Mouse (Mus musculus) ES-E14 (cell line): ENCODE results near the gene Shld2. TPM values are rescaled to one million over a fixed set of nuclear protein-coding genes. Genes with fewer than 3 reads are reported as not detected.

Source experiments
- DNase-seq: peaks from one replicate; pipeline ENCODE4 v3.0.0-alpha.2; 2013; ENCODE audit warnings: low read depth, low spot score
- H3K27ac ChIP-seq: 2 replicates; pipeline ENCODE4 v1.5.1; 2012; ENCODE audit warnings: low read depth, mild to moderate bottlenecking, low read length, moderate library complexity, mixed read lengths; ENCODE audit not compliant: poor library complexity, insufficient read depth, severe bottlenecking
- H3K36me3 ChIP-seq: 2 replicates; pipeline ENCODE4 v1.6.1; 2012; ENCODE audit warnings: mild to moderate bottlenecking, low read length, moderate library complexity, mixed read lengths; ENCODE audit not compliant: control insufficient read depth, poor library complexity, insufficient read depth, severe bottlenecking
- H3K4me1 ChIP-seq, 2 experiments: fragments of 150-350 bp in 1 of 2; sonication (generic) in 1 of 2; 2 replicates each; pipeline ENCODE4 v1.6.1; 2012; ENCODE audit warnings: low read length in 2 of 2, mild to moderate bottlenecking in 1 of 2, mixed read lengths in 1 of 2; ENCODE audit not compliant: control insufficient read depth in 2 of 2, insufficient read depth in 2 of 2, poor library complexity in 1 of 2
- H3K4me3 ChIP-seq, 2 experiments: fragments of 150-350 bp in 1 of 2; sonication (generic) in 1 of 2; 2 replicates each; pipeline ENCODE4 v1.5.1; 2012; ENCODE audit warnings: low read length in 2 of 2, low read depth in 1 of 2, mild to moderate bottlenecking in 1 of 2, mixed read lengths in 1 of 2; ENCODE audit not compliant: insufficient read depth in 1 of 2, poor library complexity in 1 of 2, severe bottlenecking in 1 of 2
- H3K9ac ChIP-seq: 2 replicates; pipeline ENCODE4 v1.6.1; 2012; ENCODE audit warnings: low read depth, mild to moderate bottlenecking, low read length, mixed read lengths; ENCODE audit not compliant: poor library complexity, insufficient read depth, severe bottlenecking
- H3K9me3 ChIP-seq: fragments of 150-350 bp; sonication (generic); 2 replicates; pipeline ENCODE4 v1.6.1; 2012; ENCODE audit warnings: low read depth, mild to moderate bottlenecking, low read length; ENCODE audit not compliant: control insufficient read depth, insufficient read depth
- CHD2 ChIP-seq: IDR thresholded peaks from 2 replicates; pipeline ENCODE4 v1.6.1; 2014; ENCODE audit warnings: mild to moderate bottlenecking, low read depth, low read length, inconsistent platforms
- HCFC1 ChIP-seq: IDR thresholded peaks from 2 replicates; pipeline ENCODE4 v1.6.1; 2012; ENCODE audit warnings: low read length, inconsistent platforms, borderline replicate concordance; ENCODE audit not compliant: insufficient read depth
- MAFK ChIP-seq: IDR thresholded peaks from 2 replicates; pipeline ENCODE4 v1.6.1; 2014; ENCODE audit warnings: mild to moderate bottlenecking, low read depth, low read length, inconsistent platforms; ENCODE audit not compliant: insufficient read depth
- ZC3H11A ChIP-seq: IDR thresholded peaks from 2 replicates; pipeline ENCODE4 v1.6.1; 2012; ENCODE audit warnings: low read depth, mild to moderate bottlenecking, inconsistent platforms, low read length, borderline replicate concordance
- ZNF384 ChIP-seq: IDR thresholded peaks from 2 replicates; pipeline ENCODE4 v1.6.1; 2012; ENCODE audit warnings: low read depth, low read length, inconsistent platforms
- in situ Hi-C, 2 experiments: fragments of 600-800 bp; cut with MboI; formaldehyde crosslinking; loops; one replicate each; pipeline ENCODE4 v1.15.1; 2025; ENCODE audit warnings: low sequenced_read_pairs in 2 of 2, inconsistent platforms in 1 of 2; ENCODE audit not compliant: unreplicated experiment in 2 of 2
- total RNA-seq: library from RNA; depleted of rRNA; stranded (reverse); fragments of 300-350 nt; gene quantifications from 2 replicates; pipeline ENCODE4 v1.2.3, GENCODE M21; 2012

Gene Shld2
- total RNA-seq, 1 experiment, result 10.8 TPM

- Histone ChIP-seq H3K4me3 (peak overlapping the region in 1 of 2 experiments; percentile 14; a peak in 1 of 4 replicates), H3K4me1 (peaks cover 22 to 58% of the 10 kb centered on the region in 2 experiments), H3K9ac (peak overlapping the region; percentile 72; the same call in 1 of the 2 replicates), H3K27ac (peak overlapping the region; percentile 72; the same call in 1 of the 2 replicates), H3K9me3 (no peaks in the 10 kb centered on the region), H3K36me3 (peaks cover 3% of the 10 kb centered on the region; the same call in 1 of the 2 replicates)
- no peak for DNase-seq
- TF ChIP-seq HCFC1, result no peak
- TF ChIP-seq MAFK, result no peak
- TF ChIP-seq ZC3H11A, result no peak
- TF ChIP-seq ZNF384, result no peak
- no peak for TF ChIP-seq CHD2
- in situ Hi-C loops, result no loop called here
Observed at GRCm38 (mm10) chr14:34354456-34354855, 44.2 kb upstream of the Shld2 start.

DNA sequence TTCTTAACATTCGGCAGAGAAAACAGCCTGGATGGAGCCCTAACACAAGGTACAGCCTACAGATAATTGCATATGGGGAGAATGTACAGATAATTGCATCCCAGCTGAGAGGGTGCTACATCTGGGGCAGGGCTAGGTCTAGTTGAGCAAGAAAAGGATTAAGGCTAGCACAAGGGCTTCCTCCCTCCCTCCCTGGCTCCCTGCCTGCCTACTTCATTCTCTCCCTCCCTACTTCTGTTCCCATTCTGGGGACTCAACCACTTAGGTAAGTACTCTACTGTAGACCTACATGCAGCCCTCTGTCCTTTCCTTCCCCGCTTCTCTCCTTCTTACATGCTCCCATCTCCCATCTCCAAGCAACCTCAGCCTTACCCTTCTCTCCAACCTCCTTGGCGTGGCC is 43.0 kb upstream of the Shld2 start:
- Histone ChIP-seq H3K36me3 (peaks cover 3% of the 10 kb centered on the region; the same call in 1 of the 2 replicates), H3K4me1 (peaks cover 15 to 53% of the 10 kb centered on the region in 2 experiments), H3K9me3 (no peaks in the 10 kb centered on the region), H3K27ac (peak overlapping the region; percentile 65; the same call in 1 of the 2 replicates), H3K9ac (peak overlapping the region; percentile 50; the same call in 1 of the 2 replicates), H3K4me3 (peak overlapping the region in 1 of 2 experiments; percentile 42; a peak in 1 of 4 replicates)
- in situ Hi-C loops, result no loop called here
- no peak for TF ChIP-seq MAFK
- no peak for TF ChIP-seq ZNF384
- TF ChIP-seq HCFC1, result no peak
- no peak for TF ChIP-seq ZC3H11A
- no peak for TF ChIP-seq CHD2
- DNase-seq, result no peak

DNA sequence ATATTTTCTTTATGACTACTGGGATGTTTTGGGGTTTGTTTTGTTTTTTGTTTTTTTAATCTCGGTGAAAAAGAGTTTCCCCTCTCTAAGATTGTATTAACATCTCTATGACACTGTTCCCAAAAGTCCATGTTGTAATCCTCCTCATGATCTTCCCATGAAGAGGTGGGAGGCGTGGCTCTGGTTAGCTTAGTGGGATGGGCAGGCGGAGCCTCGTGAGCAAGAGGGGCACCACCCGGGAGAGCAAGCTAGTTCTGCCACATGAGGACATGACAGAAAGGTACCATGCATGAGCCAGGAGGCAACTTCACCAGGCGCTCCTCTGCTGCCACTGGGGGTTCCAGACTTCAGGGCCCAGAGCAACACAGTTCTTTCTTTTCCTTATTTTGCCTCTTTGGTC is 42.2 kb upstream of the Shld2 start:
- Histone ChIP-seq H3K27ac (peak overlapping the region; percentile 4; the same call in 1 of the 2 replicates), H3K9me3 (no peaks in the 10 kb centered on the region), H3K36me3 (peaks cover 3% of the 10 kb centered on the region; the same call in 1 of the 2 replicates), H3K4me3 (peak overlapping the region in 1 of 2 experiments; percentile 4; a peak in 1 of 4 replicates), H3K9ac (peak overlapping the region; percentile 49; the same call in 1 of the 2 replicates), H3K4me1 (peaks cover 15 to 46% of the 10 kb centered on the region in 2 experiments)
- TF ChIP-seq CHD2 (no peak), MAFK (no peak), ZC3H11A (no peak), ZNF384 (no peak)
- no peak for DNase-seq
- in situ Hi-C loops, result no loop called here

GRCm38 (mm10) chr14:34351660-34352059 is 41.4 kb upstream of the Shld2 start:
- Histone ChIP-seq H3K36me3 (peaks cover 3% of the 10 kb centered on the region; the same call in 1 of the 2 replicates), H3K9ac (peak overlapping the region; percentile 27; the same call in 1 of the 2 replicates), H3K4me3 (no peak overlapping the region), H3K4me1 (peaks cover 15 to 45% of the 10 kb centered on the region in 2 experiments), H3K9me3 (no peaks in the 10 kb centered on the region), H3K27ac (peak overlapping the region; percentile 69; the same call in 1 of the 2 replicates)
- DNase-seq, result no peak
- in situ Hi-C loops, result no loop called here
- no peak for TF ChIP-seq HCFC1
- no peak for TF ChIP-seq ZC3H11A
- no peak for TF ChIP-seq ZNF384
- no peak for TF ChIP-seq MAFK
- TF ChIP-seq CHD2, result no peak

- peaks cover 15 to 34% of the 10 kb centered on the region in 2 experiments for H3K4me1 ChIP-seq
- H3K9me3 ChIP-seq, result no peaks in the 10 kb centered on the region
- in situ Hi-C loops, result loop anchor here in 1 of 2 experiments (25.0 kb wide), 1 partner anchor 388 kb away; no protein-coding TSS in a partner anchor
- peak overlapping the region; percentile 5; the same call in 1 of the 2 replicates for H3K27ac ChIP-seq
- DNase-seq, result no peak
- TF ChIP-seq ZNF384, result no peak
- TF ChIP-seq CHD2, result no peak
- TF ChIP-seq MAFK, result no peak
- no peak for TF ChIP-seq ZC3H11A
- no peak for TF ChIP-seq HCFC1
- H3K4me3 ChIP-seq, result no peak overlapping the region
- peaks cover 7% of the 10 kb centered on the region for H3K36me3 ChIP-seq
- no peak overlapping the region for H3K9ac ChIP-seq
Observed at GRCm38 (mm10) chr14:34349007-34349406, 38.7 kb upstream of the Shld2 start.
